Mouse (Mus musculus) forebrain, embryonic 13.5 days (tissue): ENCODE data around the gene Efcab10. TPM values are rescaled to one million over a fixed set of nuclear protein-coding genes. Genes with fewer than 3 reads are reported as not detected.

Source experiments
- ATAC-seq: fragments of 200-750 bp; cut with Nextera tagmentation; 2 replicates; pipeline ENCODE4 v1.8.0; 2017
- H3K27ac ChIP-seq: fragments of 300-500 bp; sonication (generic); 2 replicates; pipeline ENCODE4 v1.5.1; 2015; ENCODE audit warnings: inconsistent platforms, mild to moderate bottlenecking, moderate library complexity
- H3K27me3 ChIP-seq: fragments of 300-500 bp; sonication (generic); 2 replicates; pipeline ENCODE4 v1.6.1; 2015; ENCODE audit warnings: mild to moderate bottlenecking, inconsistent platforms
- H3K36me3 ChIP-seq: fragments of 300-500 bp; sonication (generic); 2 replicates; pipeline ENCODE4 v1.6.1; 2015; ENCODE audit warnings: mild to moderate bottlenecking, inconsistent platforms; ENCODE audit not compliant: poor library complexity, severe bottlenecking
- H3K4me1 ChIP-seq: fragments of 300-500 bp; sonication (generic); 2 replicates; pipeline ENCODE4 v1.6.1; 2015; ENCODE audit warnings: inconsistent platforms
- H3K4me2 ChIP-seq: fragments of 300-500 bp; sonication (generic); 2 replicates; pipeline ENCODE4 v1.6.1; 2015; ENCODE audit warnings: inconsistent platforms, mild to moderate bottlenecking, moderate library complexity
- H3K4me3 ChIP-seq: fragments of 300-500 bp; sonication (generic); 2 replicates; pipeline ENCODE4 v1.5.1; 2015; ENCODE audit warnings: mild to moderate bottlenecking, inconsistent platforms
- H3K9ac ChIP-seq: fragments of 300-500 bp; sonication (generic); 2 replicates; pipeline ENCODE4 v1.6.1; 2015; ENCODE audit warnings: mild to moderate bottlenecking, inconsistent platforms
- H3K9me3 ChIP-seq: fragments of 300-500 bp; sonication (generic); replicated peaks from 2 replicates; pipeline ENCODE4 v1.6.1; 2016; ENCODE audit warnings: inconsistent platforms
- whole genome bisulfite sequencing: fragments of 180-500 bp; shearing (Covaris S2); methylation state at CpG from one replicate; pipeline ENCODE4 v1.1.7; 2015; 5-methylcytosine and 5-hydroxymethylcytosine counted together
- polyA plus RNA-seq: library from polyadenylated mRNA; unstranded; fragments of >200 nt; fragmentation: Nextera tagmentation; extraction: Ambion mirVana; gene quantifications from 2 replicates; pipeline ENCODE4 v1.2.1, GENCODE M21; 2015

Efcab10 gene
- polyA plus RNA-seq, 1 experiment from 2014 or later, result 1.0 TPM

DNA sequence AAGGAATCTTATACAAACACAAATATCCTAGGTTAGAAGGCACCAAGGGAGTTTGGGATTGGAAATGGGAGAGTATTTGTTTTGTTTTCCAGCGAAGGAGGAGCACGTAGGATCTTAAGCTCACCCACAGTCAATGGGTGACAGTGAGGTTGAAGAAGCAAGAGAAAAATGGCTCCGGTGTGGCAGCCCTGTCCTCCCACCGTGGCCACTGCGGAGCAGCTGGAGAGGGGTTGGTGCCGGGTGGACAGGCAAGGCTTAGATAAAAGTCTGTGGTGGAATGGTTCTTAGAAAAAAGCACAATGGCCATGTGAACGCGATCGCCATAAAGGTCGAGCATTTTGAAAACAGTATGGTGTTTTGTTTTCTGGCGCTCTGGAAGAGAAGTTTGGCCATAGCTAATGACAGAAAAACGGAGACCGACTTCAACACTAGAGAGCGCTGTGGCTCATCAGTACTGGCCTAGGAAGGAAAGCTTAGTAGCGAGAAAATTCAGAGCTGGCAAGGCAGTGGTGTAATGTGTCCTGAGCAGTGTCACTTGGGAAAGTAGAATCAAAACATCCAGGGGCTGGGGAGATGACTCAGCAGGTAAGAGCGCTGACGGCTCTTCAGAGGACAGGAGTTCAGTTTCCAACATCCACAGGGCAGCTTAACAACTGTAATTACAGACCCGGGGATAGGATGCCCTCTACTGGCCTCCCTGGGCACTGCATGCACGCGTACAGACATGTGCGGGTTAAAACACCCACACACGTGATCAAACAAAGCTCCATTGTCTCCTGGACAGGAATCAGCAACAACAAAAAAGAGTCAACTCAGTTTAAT, 14.8 kb upstream of the Efcab10 start:
- H3K4me1 ChIP-seq, result 0 out of 2 replicates have a peak, but pooled peaks cover 8% of the 10 kb centered on the region
- H3K27ac ChIP-seq, result no peak overlapping the region
- H3K36me3 ChIP-seq, result no peaks in the 10 kb centered on the region
- peak overlapping the region; percentile 47 for H3K4me2 ChIP-seq
- peak; percentile 83 for ATAC-seq
- H3K9me3 ChIP-seq, result no peaks in the 10 kb centered on the region
- H3K9ac ChIP-seq, result no peak overlapping the region
- H3K27me3 ChIP-seq, result 0 out of 2 replicates have a peak, but pooled peaks cover 3% of the 10 kb centered on the region
- 17% methylated on average over 22 of the region's 22 CpGs for WGBS
- H3K4me3 ChIP-seq, result no peak overlapping the region

DNA sequence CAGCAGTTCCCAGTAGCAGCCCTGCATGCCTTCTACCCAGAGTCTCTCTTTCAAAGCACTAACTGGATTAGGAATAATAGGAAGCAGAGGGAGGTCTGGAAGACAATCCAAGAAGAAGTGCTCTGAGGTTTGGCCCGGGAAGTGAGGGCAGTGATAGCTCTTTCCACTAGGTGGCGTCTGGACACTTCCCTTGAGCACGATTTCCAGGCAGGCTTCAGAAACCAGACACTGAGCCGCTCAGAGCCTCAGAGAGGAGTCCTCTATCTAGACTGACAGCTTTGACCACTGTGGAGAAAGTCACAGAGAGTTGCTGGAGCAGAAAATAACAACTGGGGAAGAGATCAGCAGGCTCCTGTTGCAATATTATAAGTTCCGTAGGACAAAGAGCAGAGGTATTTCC, 5.8 kb upstream of the Efcab10 start:
- H3K27me3 ChIP-seq, result peaks cover 20% of the 10 kb centered on the region
- H3K4me3 ChIP-seq, result no peak overlapping the region
- H3K27ac ChIP-seq, result no peak overlapping the region
- H3K4me1 ChIP-seq, result no peaks in the 10 kb centered on the region
- peak; percentile 84 for ATAC-seq
- WGBS, result 5% methylated on average over 5 of the region's 5 CpGs
- no peak overlapping the region for H3K9ac ChIP-seq
- H3K36me3 ChIP-seq, result no peaks in the 10 kb centered on the region
- no peak overlapping the region for H3K4me2 ChIP-seq
- no peaks in the 10 kb centered on the region for H3K9me3 ChIP-seq

DNA sequence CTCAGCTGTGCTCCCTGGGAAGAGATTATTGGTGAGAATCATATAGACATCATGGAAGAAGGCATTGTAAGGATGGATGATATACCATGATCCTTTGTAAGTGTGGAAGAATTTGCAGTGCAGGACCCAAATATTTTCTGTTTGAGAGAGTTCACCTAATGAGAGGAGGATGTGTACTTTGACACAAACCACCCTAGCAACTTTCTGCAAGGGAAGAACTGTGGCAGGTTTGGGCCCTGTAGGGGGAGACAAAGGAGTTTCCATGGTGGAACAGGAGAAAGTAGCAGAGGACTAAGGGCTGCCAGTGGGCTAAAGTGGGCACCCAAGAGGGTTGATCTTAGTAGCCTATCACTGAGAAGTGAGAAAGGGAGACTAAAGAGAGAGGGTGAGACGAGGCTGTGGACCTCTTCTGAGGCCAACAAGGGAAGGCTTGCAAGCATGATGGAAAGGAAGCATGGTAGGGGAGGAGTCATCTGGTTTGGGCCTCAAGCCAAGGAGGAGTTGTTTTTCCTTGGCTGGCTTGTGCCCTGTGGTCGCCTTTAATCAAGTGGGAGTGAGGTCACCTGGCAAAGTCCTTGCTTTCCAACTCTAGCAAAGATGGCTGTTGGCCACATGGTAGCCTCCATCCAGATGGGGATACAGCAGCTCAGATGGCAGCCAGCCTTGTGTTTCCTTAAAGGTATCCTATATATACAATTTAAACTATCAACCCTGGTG, 3.7 kb upstream of the Efcab10 start:
- no peaks in the 10 kb centered on the region for H3K9me3 ChIP-seq
- peaks cover 14% of the 10 kb centered on the region for H3K27me3 ChIP-seq
- no peaks in the 10 kb centered on the region for H3K36me3 ChIP-seq
- H3K4me3 ChIP-seq, result no peak overlapping the region
- H3K27ac ChIP-seq, result no peak overlapping the region
- no peak overlapping the region for H3K4me2 ChIP-seq
- whole genome bisulfite sequencing, result 71% methylated on average over 2 of the region's 2 CpGs
- H3K4me1 ChIP-seq, result peaks cover 13% of the 10 kb centered on the region
- ATAC-seq, result no peak
- H3K9ac ChIP-seq, result no peak overlapping the region

DNA sequence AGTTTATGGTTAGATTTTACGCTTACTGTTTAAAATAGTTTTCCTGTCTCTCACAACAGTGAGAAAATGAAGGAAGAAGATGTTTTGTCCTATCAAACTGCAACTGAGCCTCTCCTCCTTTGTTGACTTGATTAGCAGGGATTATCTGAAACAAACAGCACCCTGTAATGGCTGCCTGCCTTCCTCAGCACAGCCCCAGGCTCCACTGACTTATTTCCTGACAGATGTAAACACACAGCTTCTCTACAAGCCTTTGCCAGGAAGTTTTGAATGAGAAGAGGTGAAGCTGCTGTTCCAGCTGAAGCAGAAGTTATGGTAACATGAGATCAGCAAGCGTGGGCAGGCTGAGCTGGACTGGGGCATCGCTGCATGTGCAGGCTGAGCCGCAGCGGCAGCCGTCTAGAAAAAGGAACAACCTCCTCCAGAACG, 8.6 kb downstream of the Efcab10 start:
- H3K36me3 ChIP-seq, result no peaks in the 10 kb centered on the region
- H3K4me1 ChIP-seq, result no peaks in the 10 kb centered on the region
- no peak overlapping the region for H3K9ac ChIP-seq
- no peak for ATAC-seq
- H3K4me2 ChIP-seq, result no peak overlapping the region
- no peak overlapping the region for H3K4me3 ChIP-seq
- H3K27me3 ChIP-seq, result no peaks in the 10 kb centered on the region
- WGBS, result 71% methylated on average over 7 of the region's 7 CpGs
- no peaks in the 10 kb centered on the region for H3K9me3 ChIP-seq
- no peak overlapping the region for H3K27ac ChIP-seq

DNA sequence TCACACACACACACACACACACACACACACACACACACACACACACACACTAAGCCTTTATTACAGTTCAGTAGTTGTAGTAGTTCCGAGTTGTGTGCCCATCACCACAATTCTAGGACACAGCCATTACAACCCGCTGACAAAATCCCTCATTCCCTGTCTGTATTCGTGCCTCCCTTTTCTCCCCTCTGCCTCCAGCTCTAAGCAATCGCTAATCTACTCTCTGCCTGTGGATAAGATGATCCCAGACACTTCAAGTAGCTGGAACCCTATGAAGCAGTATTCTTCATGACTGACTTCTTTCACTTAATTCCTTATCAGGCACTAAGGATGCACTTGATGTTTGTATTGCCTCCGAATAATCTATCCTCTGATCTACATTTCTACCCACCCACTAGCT, 10.3 kb downstream of the Efcab10 start:
- Histone ChIP-seq H3K36me3 (no peaks in the 10 kb centered on the region), H3K27ac (no peak overlapping the region), H3K27me3 (no peaks in the 10 kb centered on the region), H3K4me2 (no peak overlapping the region), H3K4me3 (no peak overlapping the region), H3K9ac (no peak overlapping the region), H3K9me3 (no peaks in the 10 kb centered on the region), H3K4me1 (no peaks in the 10 kb centered on the region)
- ATAC-seq, result no peak
- 44% methylated on average over 5 of the region's 5 CpGs for WGBS

DNA sequence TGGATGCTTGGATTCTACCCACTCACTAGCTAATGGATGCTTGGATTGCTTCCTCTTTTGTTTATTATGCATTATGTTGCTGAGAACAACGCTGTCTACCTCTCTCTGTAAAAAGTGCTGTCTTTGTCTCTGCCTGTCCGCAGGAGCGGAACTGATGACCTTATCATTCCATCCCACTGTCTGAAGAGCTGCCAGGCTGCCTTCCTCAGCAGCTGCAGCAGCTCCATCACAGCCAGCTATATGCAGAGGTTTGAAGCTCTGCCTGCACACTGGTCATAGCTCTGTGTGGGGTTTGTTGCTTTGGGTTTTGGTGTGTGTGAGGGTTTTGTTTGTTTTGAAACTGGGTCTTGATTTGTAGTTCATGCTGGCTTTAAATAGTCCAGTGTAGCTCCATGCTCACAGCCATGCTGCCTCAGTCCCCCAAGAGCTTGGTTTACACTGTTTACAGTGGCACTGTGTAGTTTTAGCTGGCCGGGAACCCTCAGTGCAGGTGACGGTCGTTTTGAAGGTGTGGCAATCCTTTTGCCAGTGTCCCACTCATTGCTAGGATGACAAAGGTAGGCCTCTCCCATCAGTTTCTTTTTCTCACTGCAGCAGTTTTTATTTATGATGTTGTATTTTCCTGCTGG, 10.9 kb downstream of the Efcab10 start:
- H3K36me3 ChIP-seq, result no peaks in the 10 kb centered on the region
- no peaks in the 10 kb centered on the region for H3K4me1 ChIP-seq
- no peak overlapping the region for H3K4me2 ChIP-seq
- H3K27ac ChIP-seq, result no peak overlapping the region
- no peaks in the 10 kb centered on the region for H3K27me3 ChIP-seq
- no peak overlapping the region for H3K9ac ChIP-seq
- WGBS, result 39% methylated on average over 6 of the region's 6 CpGs
- no peaks in the 10 kb centered on the region for H3K9me3 ChIP-seq
- no peak overlapping the region for H3K4me3 ChIP-seq
- ATAC-seq, result no peak

DNA sequence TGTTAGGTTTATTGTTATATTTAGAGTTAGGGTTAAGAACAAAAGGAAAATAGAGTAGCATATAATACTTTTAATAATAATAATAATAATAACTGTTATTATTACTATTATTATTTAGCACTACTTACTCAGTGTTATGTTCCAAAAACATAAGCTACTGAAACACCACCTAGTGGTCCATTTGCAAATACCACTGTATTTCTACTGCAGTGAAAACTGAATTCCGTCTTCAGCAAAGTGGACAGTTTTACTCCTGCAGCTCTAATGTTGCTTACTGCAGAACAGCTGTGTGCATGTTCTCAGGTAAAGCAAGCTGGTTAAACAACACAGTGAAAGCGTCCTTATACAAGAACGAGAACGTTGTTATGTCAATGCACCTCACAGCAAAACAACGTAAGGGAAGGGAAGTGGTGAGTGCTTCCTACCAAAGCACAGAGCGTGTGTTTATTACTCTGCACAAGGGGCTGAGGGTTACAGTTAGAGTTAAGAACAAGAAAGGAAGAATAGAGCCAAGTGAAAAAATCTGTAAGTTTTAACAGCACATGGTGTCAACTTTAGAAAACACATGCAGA, 17.0 kb downstream of the Efcab10 start:
- Histone ChIP-seq H3K27me3 (no peaks in the 10 kb centered on the region), H3K27ac (no peak overlapping the region), H3K9ac (no peak overlapping the region), H3K4me2 (no peak overlapping the region), H3K4me3 (no peak overlapping the region), H3K36me3 (no peaks in the 10 kb centered on the region), H3K9me3 (no peaks in the 10 kb centered on the region), H3K4me1 (no peaks in the 10 kb centered on the region)
- WGBS, result 58% methylated on average over 6 of the region's 6 CpGs
- no peak for ATAC-seq

DNA sequence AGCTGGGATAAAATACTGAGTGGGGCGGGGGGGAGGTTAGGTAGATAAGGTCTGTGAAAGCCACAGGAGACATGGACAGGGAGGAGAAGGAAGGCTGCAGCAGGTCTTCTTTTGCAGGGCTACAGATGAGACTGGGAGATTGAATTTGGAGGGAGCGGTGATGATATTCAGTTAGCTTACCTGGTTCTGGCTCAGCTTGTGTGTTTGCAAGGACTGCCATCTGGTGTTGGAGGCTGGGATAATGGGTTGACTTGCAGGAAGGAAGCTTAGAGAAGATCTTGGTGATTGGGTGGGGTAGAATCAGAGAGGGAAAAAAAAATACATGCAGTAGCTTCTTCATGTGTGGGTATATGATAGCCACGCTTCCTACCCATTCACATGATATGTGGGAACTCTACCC, 29.7 kb downstream of the Efcab10 start:
- H3K4me1 ChIP-seq, result no peaks in the 10 kb centered on the region
- H3K4me3 ChIP-seq, result no peak overlapping the region
- peaks cover 12% of the 10 kb centered on the region; the same call in 1 of the 2 replicates for H3K27me3 ChIP-seq
- ATAC-seq, result no peak
- no peak overlapping the region for H3K4me2 ChIP-seq
- 27% methylated on average over 3 of the region's 3 CpGs for WGBS
- H3K9ac ChIP-seq, result no peak overlapping the region
- no peaks in the 10 kb centered on the region for H3K36me3 ChIP-seq
- H3K27ac ChIP-seq, result no peak overlapping the region
- no peaks in the 10 kb centered on the region for H3K9me3 ChIP-seq

DNA sequence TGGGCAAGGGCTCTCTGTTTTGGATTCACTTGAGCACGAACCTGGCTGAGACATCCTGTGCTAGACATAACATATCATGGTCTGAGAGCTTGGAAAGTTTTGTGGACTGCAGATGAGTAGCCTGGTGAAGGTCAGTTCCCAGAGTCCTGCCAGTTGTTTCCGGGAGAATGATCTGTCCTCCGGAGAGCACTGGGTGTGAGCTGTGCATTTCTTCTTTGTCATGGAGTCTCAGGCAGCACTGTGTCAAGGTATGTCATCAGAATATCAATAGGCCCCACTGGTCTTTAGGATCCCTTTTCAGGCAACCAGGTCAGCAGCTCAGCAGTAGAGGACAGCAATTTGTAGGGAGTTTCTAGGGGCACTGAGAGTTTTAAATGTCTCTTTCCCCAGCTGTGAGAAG, 32.6 kb downstream of the Efcab10 start:
- H3K9ac ChIP-seq, result no peak overlapping the region
- no peak overlapping the region for H3K4me3 ChIP-seq
- H3K27me3 ChIP-seq, result peaks cover 12% of the 10 kb centered on the region; the same call in 1 of the 2 replicates
- peaks cover 7% of the 10 kb centered on the region for H3K4me1 ChIP-seq
- no peak overlapping the region for H3K4me2 ChIP-seq
- H3K36me3 ChIP-seq, result no peaks in the 10 kb centered on the region
- ATAC-seq, result no peak
- WGBS, result 31% methylated on average over 3 of the region's 3 CpGs
- H3K27ac ChIP-seq, result no peak overlapping the region
- H3K9me3 ChIP-seq, result no peaks in the 10 kb centered on the region

DNA sequence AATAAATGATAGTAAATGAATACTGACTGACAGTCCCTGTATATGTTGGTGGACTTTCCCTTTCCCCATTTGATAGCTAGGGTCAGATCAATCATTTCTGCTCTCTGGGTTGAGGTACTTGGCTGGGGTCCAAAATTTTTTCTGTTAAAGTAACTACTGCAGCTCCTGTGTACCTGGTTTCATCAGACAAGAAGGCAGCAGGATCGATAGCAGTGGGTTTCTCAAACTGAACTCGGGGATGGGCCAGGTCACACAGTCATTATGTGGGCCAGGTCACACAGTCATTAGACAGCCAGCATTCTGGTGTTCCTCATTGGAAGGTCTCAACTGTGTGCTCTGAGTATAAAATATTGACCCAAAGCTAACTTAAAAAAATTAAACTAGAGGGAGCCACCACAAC, 33.1 kb downstream of the Efcab10 start:
- Histone ChIP-seq H3K27ac (no peak overlapping the region), H3K9me3 (no peaks in the 10 kb centered on the region), H3K4me1 (peaks cover 7% of the 10 kb centered on the region), H3K9ac (no peak overlapping the region), H3K27me3 (peaks cover 12% of the 10 kb centered on the region; the same call in 1 of the 2 replicates), H3K4me3 (no peak overlapping the region), H3K4me2 (no peak overlapping the region), H3K36me3 (no peaks in the 10 kb centered on the region)
- WGBS, result 74% methylated on average over 2 of the region's 2 CpGs
- ATAC-seq, result no peak

DNA sequence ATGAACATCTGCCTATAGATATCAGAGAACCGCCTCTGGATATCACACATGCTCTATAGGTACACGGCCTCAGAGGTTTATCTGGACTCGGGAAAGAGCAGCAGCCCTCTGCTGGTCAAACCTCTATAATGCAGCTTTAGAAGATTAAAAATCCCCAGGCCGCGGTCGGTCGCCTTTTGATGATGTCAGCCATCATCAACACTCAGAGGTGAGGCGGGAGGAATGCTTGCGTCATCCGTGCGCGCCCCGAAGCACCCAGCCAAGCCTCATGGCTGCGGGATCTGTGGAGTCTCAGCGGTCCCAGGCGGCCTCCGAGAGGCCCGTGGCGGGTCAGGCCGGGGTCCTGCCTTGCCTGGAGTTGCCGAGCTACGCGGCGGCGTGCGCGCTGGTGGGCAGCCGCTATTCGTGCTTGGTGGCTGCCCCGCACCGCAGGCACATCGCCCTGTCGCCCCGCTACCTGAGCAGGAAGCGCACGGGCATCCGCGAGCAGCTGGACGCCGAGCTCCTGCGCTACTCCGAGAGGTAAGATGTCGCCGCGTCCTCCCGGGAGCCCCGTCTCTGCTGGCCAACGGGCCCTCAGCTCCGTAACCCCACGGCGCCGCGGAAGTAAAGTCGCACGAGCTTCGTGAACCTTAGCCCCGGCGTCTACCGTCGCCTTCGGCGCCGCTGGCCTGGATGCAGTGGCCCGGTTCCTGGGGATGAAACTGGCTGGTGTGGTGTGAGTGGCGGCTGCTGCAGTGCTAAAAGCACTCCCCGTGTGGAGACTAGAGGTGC, 34.9 kb downstream of the Efcab10 start, which contains the start of gene Twistnb:
TSS of gene Twistnb (plus strand) at position 249 of the 774 bp plus-strand sequence.
- Histone ChIP-seq H3K36me3 (no peaks in the 10 kb centered on the region), H3K9ac (peak within 1 kb of the TSS; percentile 87), H3K27me3 (peaks cover 8% of the 10 kb centered on the region; the same call in 1 of the 2 replicates), H3K4me1 (peaks cover 7% of the 10 kb centered on the region), H3K9me3 (no peaks in the 10 kb centered on the region), H3K4me3 (peak within 1 kb of the TSS; percentile 97), H3K4me2 (peak within 1 kb of the TSS; percentile 79), H3K27ac (peak within 1 kb of the TSS; percentile 69)
- ATAC-seq, result peak; percentile 97
- under 1% methylated on average over 66 of the region's 66 CpGs for WGBS
